Mouse (Mus musculus) lung, postnatal 0 days (tissue): ENCODE results near the gene Ehbp1.

Experiments used
- CTCF ChIP-seq: IDR thresholded peaks from 2 replicates; pipeline ENCODE4 v1.5.1; 2016; ENCODE audit warnings: antibody characterized with exemption, mild to moderate bottlenecking
- EP300 ChIP-seq: IDR thresholded peaks from 2 replicates; pipeline ENCODE4 v1.6.1; 2016; ENCODE audit warnings: antibody characterized with exemption, mild to moderate bottlenecking, control low read depth

DNA sequence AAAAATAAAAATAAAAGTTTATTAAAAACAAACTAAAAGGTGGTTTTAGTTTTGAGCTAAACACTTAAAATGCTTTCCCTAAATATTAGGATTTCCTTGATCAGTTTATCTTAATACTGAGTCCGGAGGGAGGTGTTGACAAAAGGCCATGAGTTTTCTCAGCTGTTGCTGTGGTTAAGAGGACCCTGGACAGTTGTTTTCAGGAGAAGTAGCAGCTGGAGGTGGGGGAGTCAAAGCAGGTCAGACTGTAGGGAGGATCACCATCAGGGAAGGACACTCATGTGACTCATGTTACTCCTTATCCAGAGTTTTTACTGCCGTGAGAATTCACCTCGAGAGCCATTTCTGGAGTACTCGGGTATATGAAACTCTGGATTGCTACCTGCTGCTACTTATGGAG lies 280.4 kb downstream of the Ehbp1 start:
- TF ChIP-seq CTCF (no peak), EP300 (no peak)
